Mouse (Mus musculus) heart, embryonic 16.5 days (tissue): ENCODE data around the gene Stn1. TPM values are rescaled to one million over a fixed set of nuclear protein-coding genes. Genes with fewer than 3 reads are reported as not detected.

ENCODE experiments used
- ATAC-seq: fragments of 200-750 bp; cut with Nextera tagmentation; replicated peaks from 2 replicates; pipeline ENCODE4 v1.8.0; 2017; ENCODE audit warnings: moderate number of reproducible peaks; ENCODE audit not compliant: insufficient read depth, low FRiP score; ENCODE audit errors: extremely low read depth
- H3K27ac ChIP-seq: fragments of 300-500 bp; sonication (generic); 2 replicates; pipeline ENCODE4 v1.5.1; 2014; ENCODE audit warnings: mild to moderate bottlenecking, low read length, control low read depth, moderate library complexity
- H3K27me3 ChIP-seq: fragments of 300-500 bp; sonication (generic); 2 replicates; pipeline ENCODE4 v1.6.1; 2014; ENCODE audit warnings: low read length, mixed read lengths; ENCODE audit not compliant: control insufficient read depth, insufficient read depth
- H3K36me3 ChIP-seq: fragments of 300-500 bp; sonication (generic); 2 replicates; pipeline ENCODE4 v1.6.1; 2014; ENCODE audit not compliant: control insufficient read depth, insufficient read depth
- H3K4me1 ChIP-seq: fragments of 300-500 bp; sonication (generic); 2 replicates; pipeline ENCODE4 v1.6.1; 2014; ENCODE audit warnings: low read length, mixed read lengths; ENCODE audit not compliant: control insufficient read depth, insufficient read depth
- H3K4me2 ChIP-seq: fragments of 300-500 bp; sonication (generic); 2 replicates; pipeline ENCODE4 v1.6.1; 2014; ENCODE audit warnings: low read depth, mild to moderate bottlenecking, control low read depth, low read length
- H3K4me3 ChIP-seq: fragments of 300-500 bp; sonication (generic); 2 replicates; pipeline ENCODE4 v1.5.1; 2014; ENCODE audit warnings: mild to moderate bottlenecking, control low read depth, low read length
- H3K9ac ChIP-seq: fragments of 300-500 bp; sonication (generic); 2 replicates; pipeline ENCODE4 v1.6.1; 2014; ENCODE audit warnings: low read length, control low read depth
- H3K9me3 ChIP-seq: fragments of 300-500 bp; sonication (generic); replicated peaks from 2 replicates; pipeline ENCODE4 v1.6.1; 2016; ENCODE audit warnings: low read length; ENCODE audit not compliant: control insufficient read depth
- WGBS: fragments of 180-500 bp; shearing (Covaris S2); extraction: QIAGEN DNeasy Blood & Tissue Kit; methylation state at CpG from one replicate; pipeline ENCODE4 v1.1.7; 2014; 5-methylcytosine and 5-hydroxymethylcytosine counted together
- polyA plus RNA-seq: library from polyadenylated mRNA; unstranded; fragments of >200 nt; fragmentation: Nextera tagmentation; extraction: Ambion mirVana; gene quantifications from 2 replicates; pipeline ENCODE4 v1.2.1, GENCODE M21; 2015

Stn1 gene
- polyA plus RNA-seq, 1 experiment from 2014 or later: 38.5 TPM

DNA sequence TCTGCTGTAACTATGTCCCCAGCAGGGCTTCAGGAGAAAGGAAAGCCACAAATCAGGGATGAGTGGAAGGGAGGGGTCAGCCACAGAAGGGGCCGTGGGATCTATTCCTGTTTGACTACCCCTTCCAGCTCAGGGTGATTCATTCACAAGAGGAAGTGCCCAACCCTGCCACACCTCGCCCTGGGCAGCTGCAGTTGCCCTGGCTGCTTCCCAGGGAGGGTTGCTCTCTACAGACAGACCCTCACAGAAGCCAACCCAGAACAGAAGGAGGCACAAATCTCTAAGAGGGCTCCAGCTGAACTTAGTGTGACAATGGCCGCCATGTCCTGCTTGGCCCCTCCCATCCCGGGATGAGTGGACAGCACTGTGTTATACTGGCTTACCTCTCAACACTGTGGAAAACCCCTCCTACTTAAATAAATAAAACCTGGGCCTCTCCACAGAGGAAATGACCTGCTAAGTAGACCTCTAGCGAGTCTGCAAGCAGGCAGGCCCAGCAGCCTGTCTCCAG is 28.5 kb downstream of the Stn1 start:
- ATAC-seq: no peak
- 43% methylated on average over 5 of the region's 5 CpGs for WGBS

GRCm38 (mm10) chr19:47508191-47508590 is 29.1 kb downstream of the Stn1 start:
- Histone ChIP-seq H3K36me3 (peaks cover 5% of the 10 kb centered on the region; the same call in 1 of the 2 replicates), H3K9me3 (no peaks in the 10 kb centered on the region), H3K27me3 (no peaks in the 10 kb centered on the region), H3K4me3 (no peak overlapping the region), H3K27ac (peak overlapping the region; percentile 91), H3K9ac (peak overlapping the region; percentile 34), H3K4me1 (peaks cover 34% of the 10 kb centered on the region), H3K4me2 (no peak overlapping the region; the same call in 1 of the 2 replicates)
- no peak for ATAC-seq
- WGBS: 52% methylated on average over 3 of the region's 3 CpGs

More for the DNA sequence above, 28.5 kb downstream of the Stn1 start:
- H3K9ac ChIP-seq: no peak overlapping the region; the same call in 1 of the 2 replicates
- no peak overlapping the region for H3K4me3 ChIP-seq
- H3K4me1 ChIP-seq: peaks cover 41% of the 10 kb centered on the region
- no peaks in the 10 kb centered on the region for H3K27me3 ChIP-seq
- no peaks in the 10 kb centered on the region for H3K9me3 ChIP-seq
- peak overlapping the region; percentile 91 for H3K27ac ChIP-seq
- 0 out of 2 replicates have a peak overlapping the region, but pooled peaks have one; percentile 3 for H3K4me2 ChIP-seq
- peaks cover 5% of the 10 kb centered on the region; the same call in 1 of the 2 replicates for H3K36me3 ChIP-seq

GRCm38 (mm10) chr19:47507128-47508121 is 29.9 kb downstream of the Stn1 start:
- Histone ChIP-seq H3K4me1 (peaks cover 30% of the 10 kb centered on the region), H3K4me3 (no peak overlapping the region), H3K27me3 (no peaks in the 10 kb centered on the region), H3K36me3 (peaks cover 5% of the 10 kb centered on the region; the same call in 1 of the 2 replicates), H3K4me2 (peak overlapping the region; percentile 21), H3K9ac (peak overlapping the region; percentile 34), H3K9me3 (no peaks in the 10 kb centered on the region), H3K27ac (peak overlapping the region; percentile 91)
- WGBS: 53% methylated on average over 27 of the region's 27 CpGs
- ATAC-seq: no peak

DNA sequence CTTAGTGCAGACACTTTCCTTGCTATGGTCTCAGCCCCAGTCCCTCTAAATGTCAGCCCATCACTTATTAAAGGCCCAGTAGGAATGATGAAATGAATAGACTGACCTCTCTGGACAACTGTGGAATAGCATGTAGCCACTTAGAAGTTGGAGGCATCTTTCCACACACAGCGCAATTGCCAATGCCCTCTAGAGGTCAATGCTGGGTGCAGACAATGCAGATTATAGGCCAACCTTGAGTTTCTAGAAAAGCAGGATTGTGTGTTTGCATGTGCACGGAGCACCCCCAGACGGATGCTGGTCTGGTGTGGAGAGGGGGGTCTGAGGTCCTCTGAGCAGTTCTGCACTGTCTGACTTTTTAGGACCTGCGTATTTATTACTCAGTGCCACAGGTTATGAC is 33.7 kb downstream of the Stn1 start:
- peaks cover 3% of the 10 kb centered on the region; the same call in 1 of the 2 replicates for H3K36me3 ChIP-seq
- H3K4me1 ChIP-seq: peaks cover 23% of the 10 kb centered on the region
- 67% methylated on average over 4 of the region's 4 CpGs for WGBS
- H3K27ac ChIP-seq: no peak overlapping the region
- ATAC-seq: no peak
- no peak overlapping the region for H3K4me2 ChIP-seq
- H3K9ac ChIP-seq: no peak overlapping the region
- H3K27me3 ChIP-seq: no peaks in the 10 kb centered on the region
- no peaks in the 10 kb centered on the region for H3K9me3 ChIP-seq
- no peak overlapping the region for H3K4me3 ChIP-seq

- Histone ChIP-seq H3K4me3 (no peak overlapping the region), H3K9ac (no peak overlapping the region), H3K9me3 (no peaks in the 10 kb centered on the region), H3K36me3 (peaks cover 3% of the 10 kb centered on the region; the same call in 1 of the 2 replicates), H3K27ac (no peak overlapping the region), H3K4me1 (peaks cover 12% of the 10 kb centered on the region), H3K27me3 (no peaks in the 10 kb centered on the region), H3K4me2 (no peak overlapping the region)
- 76% methylated on average over 8 of the region's 8 CpGs for WGBS
- ATAC-seq: no peak
Observed at GRCm38 (mm10) chr19:47502563-47502962, 34.7 kb downstream of the Stn1 start.

DNA sequence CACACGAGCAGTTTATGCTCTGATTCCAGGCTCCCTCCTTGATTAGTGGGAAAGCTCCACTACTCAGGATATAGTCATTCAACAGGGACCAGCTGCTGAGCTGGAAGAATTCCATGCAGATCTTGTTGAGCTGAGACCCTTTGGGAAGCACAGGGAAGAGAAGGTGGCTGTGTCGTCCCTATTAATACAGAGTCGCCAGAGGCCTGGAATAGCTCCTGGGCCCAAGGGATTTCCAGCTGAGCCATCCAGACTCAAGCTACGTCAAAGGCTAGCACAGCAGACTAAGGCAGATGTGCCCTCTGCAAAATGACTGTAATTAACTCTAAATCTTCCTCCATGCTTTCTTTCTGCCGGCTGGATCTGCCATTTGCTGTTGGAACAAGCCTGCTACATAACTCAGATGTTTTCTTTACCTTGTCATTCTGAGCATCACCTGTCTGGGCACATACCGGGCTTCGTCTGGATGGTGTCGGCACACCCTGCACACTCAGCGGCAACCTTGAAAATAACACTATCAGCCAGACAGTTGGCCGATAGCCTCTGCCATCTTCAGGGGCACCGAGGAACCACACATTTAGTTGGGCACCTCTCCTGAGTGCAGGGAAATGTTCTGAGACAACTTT is 36.8 kb downstream of the Stn1 start:
- whole genome bisulfite sequencing: 71% methylated on average over 11 of the region's 11 CpGs
- no peaks in the 10 kb centered on the region for H3K27me3 ChIP-seq
- no peak overlapping the region for H3K4me3 ChIP-seq
- H3K9ac ChIP-seq: no peak overlapping the region
- no peak for ATAC-seq
- peaks cover 3% of the 10 kb centered on the region; the same call in 1 of the 2 replicates for H3K36me3 ChIP-seq
- peaks cover 8% of the 10 kb centered on the region for H3K4me1 ChIP-seq
- no peak overlapping the region for H3K4me2 ChIP-seq
- H3K27ac ChIP-seq: no peak overlapping the region
- no peaks in the 10 kb centered on the region for H3K9me3 ChIP-seq

DNA sequence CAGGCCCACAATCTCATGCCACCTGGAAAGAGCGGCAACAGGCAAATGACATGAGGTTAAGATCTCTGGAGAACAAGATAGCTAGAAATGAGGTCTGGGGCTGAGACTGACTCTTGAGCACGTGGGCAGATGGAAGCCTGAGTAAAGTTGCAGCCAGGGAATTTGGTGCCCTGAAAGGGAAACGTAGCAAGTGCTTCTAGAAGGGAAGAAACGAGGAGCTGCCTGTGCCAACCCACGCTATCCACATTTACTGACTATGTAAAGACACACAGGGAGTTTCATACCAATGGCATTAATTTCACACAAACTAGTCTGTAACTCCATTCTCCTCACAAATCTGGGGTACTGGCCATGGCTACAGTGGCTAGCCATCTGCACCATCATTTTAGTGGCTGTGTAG is 37.5 kb downstream of the Stn1 start:
- Histone ChIP-seq H3K4me1 (peaks cover 8% of the 10 kb centered on the region), H3K4me2 (no peak overlapping the region), H3K9ac (no peak overlapping the region), H3K27me3 (no peaks in the 10 kb centered on the region), H3K36me3 (peaks cover 1% of the 10 kb centered on the region; the same call in 1 of the 2 replicates), H3K4me3 (no peak overlapping the region), H3K9me3 (no peaks in the 10 kb centered on the region), H3K27ac (no peak overlapping the region)
- WGBS: 75% methylated on average over 5 of the region's 5 CpGs
- ATAC-seq: no peak

DNA sequence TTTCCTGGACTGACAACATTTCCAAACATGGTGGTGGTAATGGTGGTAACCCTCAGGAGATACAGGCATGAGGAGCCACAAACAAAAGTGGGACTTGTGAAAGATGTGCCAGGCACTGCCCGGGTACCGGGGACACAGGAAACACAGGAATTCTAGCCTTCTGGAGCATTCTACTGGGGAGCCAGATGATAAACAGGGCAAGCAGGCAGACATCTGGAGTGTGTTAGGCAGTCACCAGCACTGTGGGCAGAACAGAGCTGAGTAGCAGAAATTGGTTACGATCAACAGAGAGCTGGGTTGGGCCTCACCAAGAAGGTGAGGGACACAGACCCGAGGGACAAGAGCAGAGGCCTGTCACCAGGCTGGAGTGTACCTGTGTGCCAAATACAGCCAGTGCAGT is 38.4 kb downstream of the Stn1 start:
- no peaks in the 10 kb centered on the region for H3K9me3 ChIP-seq
- H3K4me2 ChIP-seq: no peak overlapping the region
- no peaks in the 10 kb centered on the region for H3K27me3 ChIP-seq
- H3K4me1 ChIP-seq: peaks cover 8% of the 10 kb centered on the region
- no peaks in the 10 kb centered on the region for H3K36me3 ChIP-seq
- ATAC-seq: no peak; the same call in 1 of the 2 replicates
- no peak overlapping the region for H3K27ac ChIP-seq
- peak overlapping the region; percentile 5; the same call in 1 of the 2 replicates for H3K9ac ChIP-seq
- WGBS: 31% methylated on average over 4 of the region's 4 CpGs
- no peak overlapping the region for H3K4me3 ChIP-seq
